In genomic region chr10:78440812-78441211, GRCm38 (mm10) we compare ENCODE assay signal across 9 mouse cellular contexts. TPM values are rescaled to one million over a fixed set of nuclear protein-coding genes. Genes with fewer than 3 reads are reported as not detected.
DNase-seq lines count a peak whose midpoint lies in the region; TF ChIP-seq lines count a peak whose summit lies in the region.
"Had no signal": no experiment of that assay in that cellular context is flagged by ENCODE, and none has a peak within 500 bp of the region (broad histone marks: within the 10 kb centered on the region; RNA-seq: fewer than 3 reads in every experiment).

No protein-coding gene starts in this region.

- no peak for TF ChIP-seq POLR2A in kidney, adult 2 months (IDR thresholded peaks at IDR 0.05; ENCODE audit: low read depth, low read length)
- TF ChIP-seq POLR2A in embryonic fibroblast, embryonic 13.5 days (IDR thresholded peaks at IDR 0.05; ENCODE audit: low read depth, low read length), result no peak

- no peaks in the 10 kb centered on the region for H3K36me3 ChIP-seq in kidney, adult 2 months (ENCODE audit: control insufficient read depth, insufficient read depth, low read length)

- TF ChIP-seq CTCF in kidney, adult 2 months (conservative IDR thresholded peaks at IDR 0.05; ENCODE audit: insufficient read depth, insufficient read length, low read depth, low read length), result peak; percentile 75
- peak; percentile 72 for TF ChIP-seq CTCF in embryonic fibroblast, embryonic 13.5 days (IDR thresholded peaks at IDR 0.05; ENCODE audit: borderline replicate concordance, insufficient read depth, low read length)

- H3K27me3 ChIP-seq in kidney, adult 2 months (replicated peaks; ENCODE audit: control insufficient read depth, insufficient read depth, low read length), result no peaks in the 10 kb centered on the region
- H3K27me3 ChIP-seq: hindbrain, embryonic 15.5 days had no signal

- no peak overlapping the region for H3K4me3 ChIP-seq in kidney, adult 2 months (ENCODE audit: insufficient read depth, low read depth, low read length)
- H3K4me3 ChIP-seq in embryonic fibroblast, embryonic 13.5 days (ENCODE audit: insufficient read depth, low read length), result no peak overlapping the region
- H3K4me3 ChIP-seq: hindbrain, embryonic 15.5 days had no signal

- H3K4me1 ChIP-seq in kidney, adult 2 months (ENCODE audit: control insufficient read depth, insufficient read depth, low read length), result no peaks in the 10 kb centered on the region
- no peaks in the 10 kb centered on the region for H3K4me1 ChIP-seq in embryonic fibroblast, embryonic 13.5 days (ENCODE audit: control insufficient read depth, insufficient read depth, low read length)
- H3K4me1 ChIP-seq: hindbrain, embryonic 15.5 days had no signal

- DNase-seq in kidney, adult 2 months, result no peak
- no peak for DNase-seq in kidney, adult 18-20 months
- peak; percentile 43 for DNase-seq in thymus, postnatal 14 days
- DNase-seq in thymus, adult 18-20 months, result no peak
- peak; percentile 65 for DNase-seq in thymus, postnatal 4 days
- no peak for DNase-seq in cerebellum, adult 9-10 months
- no peak for DNase-seq in gastrocnemius, adult 18-20 months (ENCODE audit: low spot score)

- H3K27ac ChIP-seq in kidney, adult 2 months (ENCODE audit: insufficient read depth, low read depth, low read length), result no peak overlapping the region
- H3K27ac ChIP-seq in embryonic fibroblast, embryonic 13.5 days (ENCODE audit: insufficient read depth, low read length), result no peak overlapping the region
- H3K27ac ChIP-seq: hindbrain, embryonic 15.5 days had no signal

- WGBS in kidney, adult 2 months, result 69% methylated on average over 9 of the region's 9 CpGs

RNA-seq across cellular contexts. Expression of gene Cstb, which starts 15.3 kb away (rescaled TPM):
- polyA plus RNA-seq in kidney, adult 2 months (2012; rRNA removed), result 101 and 115 TPM in 2 replicates
- 386 and 437 TPM in 2 replicates for polyA plus RNA-seq in embryonic fibroblast, embryonic 13.5 days (2011; ENCODE audit: insufficient read length, low read depth, missing spikeins)
- 10 to 100 TPM; 10.1 to 17.7 TPM for total RNA-seq in gastrocnemius, adult 18-20 months (2021)

RNA-seq across cellular contexts. Expression of gene Pdxk, which starts 24.0 kb away (rescaled TPM):
- 107 TPM in 2 replicates for polyA plus RNA-seq in kidney, adult 2 months (2012; rRNA removed)
- polyA plus RNA-seq in embryonic fibroblast, embryonic 13.5 days (2011; ENCODE audit: insufficient read length, low read depth, missing spikeins), result 8.4 and 12.4 TPM in 2 replicates
- 1 to 10 TPM; 6.2 to 7.1 TPM for total RNA-seq in gastrocnemius, adult 18-20 months (2021)

RNA-seq across cellular contexts. Expression of gene Rrp1, which starts 28.0 kb away (rescaled TPM):
- 58.2 and 80.3 TPM in 2 replicates for polyA plus RNA-seq in kidney, adult 2 months (2012; rRNA removed)
- 130 and 139 TPM in 2 replicates for polyA plus RNA-seq in embryonic fibroblast, embryonic 13.5 days (2011; ENCODE audit: insufficient read length, low read depth, missing spikeins)
- total RNA-seq in gastrocnemius, adult 18-20 months (2021), result 10 to 100 TPM; 60.3 to 70.5 TPM

Comparison
In these comparisons a context has a peak if more than half of its experiments do, and no peak if none do; other contexts are left out.
1. DNase-seq: peak in thymus, postnatal 14 days (single experiment) and thymus, postnatal 4 days (single experiment); none in kidney, adult 2 months (single experiment), kidney, adult 18-20 months (single experiment), thymus, adult 18-20 months (0 of 2), cerebellum, adult 9-10 months (single experiment) and gastrocnemius, adult 18-20 months (single experiment).